Mouse (Mus musculus) 3T3-L1 (cell line): ENCODE data around the gene Ermap.

Experiments used
- DNase-seq: peaks from one replicate; pipeline ENCODE4 v3.0.0-alpha.2; 2015; ENCODE audit warnings: low read depth, low spot score

The Ermap gene

DNA sequence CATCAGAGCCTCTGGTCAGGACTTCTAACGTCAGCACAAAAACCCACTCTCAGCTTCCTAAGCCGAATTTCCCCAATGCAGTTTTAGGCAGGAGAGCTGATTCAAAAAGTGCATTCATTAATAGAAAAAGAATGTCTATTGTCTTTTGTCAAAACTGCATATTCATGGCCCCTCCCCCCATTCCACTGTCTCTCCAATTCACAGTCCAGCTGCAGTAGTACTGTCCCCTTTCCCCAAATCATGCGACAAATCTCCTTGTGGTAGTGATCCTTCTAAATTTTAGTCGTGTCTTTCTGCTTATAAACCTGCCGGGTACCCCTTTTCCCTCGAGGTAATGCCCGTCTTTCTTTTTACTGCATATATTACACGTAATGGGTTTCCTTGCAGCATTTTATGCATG lies 51.0 kb downstream of the Ermap start:
- DNase-seq: no peak

DNA sequence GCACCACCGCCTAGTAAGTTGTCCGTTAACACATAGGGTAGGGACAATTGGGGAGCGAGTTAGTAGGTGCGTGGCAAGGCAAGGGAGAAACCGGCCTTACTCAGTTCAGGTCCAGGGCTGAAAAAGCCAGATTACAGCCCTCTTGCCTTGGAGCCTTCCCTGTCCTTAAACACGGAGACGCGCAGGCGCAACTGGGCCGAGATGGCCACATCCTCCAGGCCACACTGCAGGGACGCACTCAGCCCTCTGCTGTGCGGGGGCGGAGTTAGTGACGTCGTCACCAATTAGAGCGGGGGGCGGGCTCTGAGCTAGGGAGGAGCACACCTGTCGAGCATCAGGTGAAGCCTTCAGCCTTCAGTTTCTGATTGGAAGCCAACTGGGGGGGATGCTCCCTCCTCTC lies 51.6 kb downstream of the Ermap start:
- DNase-seq: no peak

DNA sequence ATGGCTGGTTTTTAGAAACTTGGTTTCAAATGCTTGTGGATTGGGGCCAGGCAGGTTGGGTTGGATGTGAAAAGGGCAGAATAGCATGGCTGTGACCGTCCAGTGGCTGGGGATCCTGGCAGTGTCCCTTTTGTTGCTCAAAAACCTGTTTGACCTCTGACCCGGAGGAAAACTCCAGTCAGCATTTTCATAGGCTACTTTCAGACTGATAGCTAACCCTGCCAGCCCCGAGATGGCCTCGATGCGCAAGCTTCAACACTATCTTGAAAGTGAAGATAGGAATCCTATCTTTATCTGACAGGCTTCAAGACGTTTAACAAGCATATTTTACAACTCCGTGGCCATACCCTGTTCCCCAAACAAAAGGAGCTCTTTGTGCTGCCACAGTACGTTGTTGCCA lies 52.5 kb downstream of the Ermap start:
- no peak for DNase-seq

DNA sequence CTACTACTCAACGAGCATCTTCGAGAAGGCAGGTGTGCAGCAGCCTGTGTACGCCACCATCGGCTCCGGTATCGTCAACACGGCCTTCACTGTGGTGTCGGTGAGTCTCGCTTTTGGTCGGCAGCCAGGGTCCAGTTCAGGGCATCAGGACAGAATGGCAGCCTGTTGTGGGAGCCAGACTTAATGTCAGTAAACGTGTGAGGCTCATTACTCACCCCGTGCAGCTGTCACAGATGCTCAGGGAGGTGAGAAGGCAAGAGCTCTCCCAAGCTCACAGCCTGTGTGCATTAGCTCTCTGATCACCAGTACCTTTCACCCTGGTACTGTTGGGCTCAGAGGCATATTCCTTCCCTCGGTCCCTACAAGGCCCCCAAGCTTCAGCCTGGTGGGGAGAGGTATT lies 56.0 kb downstream of the Ermap start:
- DNase-seq: no peak

DNA sequence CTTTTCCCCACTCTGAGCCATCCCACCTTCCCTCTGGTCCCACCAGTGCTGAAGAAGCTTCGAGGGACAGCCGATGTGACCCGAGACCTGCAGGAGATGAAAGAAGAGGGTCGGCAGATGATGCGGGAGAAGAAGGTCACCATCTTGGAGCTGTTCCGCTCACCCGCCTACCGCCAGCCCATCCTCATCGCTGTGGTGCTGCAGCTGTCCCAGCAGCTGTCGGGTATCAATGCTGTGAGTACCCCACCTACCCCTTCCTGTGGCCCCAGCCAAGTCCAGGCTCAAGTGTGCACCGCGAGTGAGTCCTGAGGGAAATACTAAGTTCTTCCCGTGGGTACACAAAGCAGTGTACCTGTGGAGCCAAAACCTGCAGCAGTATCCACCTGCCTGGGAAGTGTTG lies 56.5 kb downstream of the Ermap start:
- no peak for DNase-seq

DNA sequence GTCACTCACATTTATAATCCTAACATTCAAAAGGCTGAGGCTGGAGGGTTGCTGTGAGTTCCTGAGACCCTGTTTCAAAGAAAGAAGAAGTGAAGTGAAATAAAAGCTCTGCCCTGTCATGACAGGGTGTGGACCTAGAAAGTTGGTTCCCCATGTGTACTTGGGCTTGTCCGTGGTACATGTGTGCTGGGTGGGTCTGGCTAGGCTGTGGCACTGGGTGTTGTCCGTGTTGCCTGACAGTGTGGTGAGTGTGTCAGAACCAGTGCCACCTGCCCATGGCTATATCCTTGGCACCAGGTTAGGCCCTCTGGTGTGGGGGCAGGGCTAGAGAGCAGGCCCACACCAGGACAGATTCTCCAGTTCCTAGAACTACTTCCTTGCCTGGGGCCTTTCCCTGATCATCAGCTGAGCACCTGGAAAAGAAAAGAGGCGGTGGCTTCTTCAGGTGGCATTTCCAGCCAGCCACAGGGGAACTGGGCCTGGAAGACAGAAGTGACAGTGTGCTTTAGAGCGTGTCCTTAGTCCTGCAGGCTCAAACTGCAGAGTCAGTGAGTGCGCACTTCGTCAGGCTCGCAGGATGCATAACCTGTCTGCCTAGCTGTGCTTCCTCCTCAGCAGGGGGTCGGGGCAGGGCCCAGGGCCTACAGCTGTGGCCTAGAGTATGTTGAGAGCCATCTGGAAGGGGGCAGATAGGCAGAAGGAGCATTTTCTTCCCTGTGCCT lies 58.5 kb downstream of the Ermap start:
- DNase-seq: no peak

DNA sequence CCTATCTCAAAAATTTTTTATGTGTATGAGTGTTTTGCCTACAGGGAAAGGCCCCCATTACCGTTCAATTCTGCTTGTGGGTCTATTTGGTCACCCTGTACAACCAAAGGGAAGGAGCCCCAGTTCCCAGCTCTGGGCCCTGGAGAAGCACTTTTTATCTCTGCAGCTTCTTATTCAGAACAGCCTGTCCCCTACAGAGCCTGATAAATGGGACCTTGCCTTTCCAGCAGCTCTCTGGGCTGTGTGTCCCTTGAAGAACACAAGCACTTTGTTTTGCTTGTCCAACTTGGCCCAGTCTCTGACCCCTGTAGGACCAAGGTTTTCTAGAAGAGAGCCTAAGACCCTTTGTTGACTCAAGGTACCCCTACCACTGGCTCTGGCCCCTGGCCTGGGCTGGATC lies 60.7 kb downstream of the Ermap start:
- DNase-seq: no peak

DNA sequence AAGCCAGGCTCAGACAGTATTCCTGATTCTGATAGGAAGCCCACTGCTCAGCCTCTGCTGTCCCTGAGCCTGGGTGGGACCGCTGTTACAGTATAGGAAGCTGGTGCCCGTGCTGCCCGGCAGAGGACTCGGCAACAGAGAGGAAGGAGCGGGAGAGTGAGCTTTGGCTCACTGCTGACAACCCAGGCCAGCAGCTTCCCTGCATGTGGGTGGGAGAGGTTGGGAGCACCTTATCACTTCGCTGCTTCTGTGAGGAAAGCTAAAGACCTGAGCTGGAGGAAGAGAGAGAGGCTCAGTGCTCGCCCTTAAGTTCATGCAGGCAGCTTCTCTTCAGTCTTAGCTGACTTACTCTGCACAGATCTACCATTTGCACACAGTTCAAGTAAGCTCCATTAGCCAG lies 61.3 kb downstream of the Ermap start:
- DNase-seq: no peak

DNA sequence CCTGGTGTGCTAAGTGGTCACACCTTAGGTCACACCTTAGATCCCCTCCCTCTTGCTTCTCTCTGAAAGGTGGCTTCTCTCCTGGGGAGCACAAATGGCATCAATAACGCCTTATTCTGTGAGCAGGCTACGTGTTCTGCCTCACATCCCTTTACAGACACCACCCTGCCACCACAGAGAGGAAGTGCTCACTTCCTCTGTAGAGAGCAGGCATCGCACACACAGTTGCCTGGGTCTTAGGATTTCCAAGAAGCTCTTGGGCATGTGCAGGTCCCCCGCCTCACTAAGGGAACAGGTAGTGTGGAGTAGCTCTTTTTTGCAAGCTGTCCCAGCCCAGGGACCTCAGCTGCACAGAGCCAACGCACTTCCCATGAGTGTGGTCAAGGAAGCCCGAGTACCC lies 62.6 kb downstream of the Ermap start:
- no peak for DNase-seq

DNA sequence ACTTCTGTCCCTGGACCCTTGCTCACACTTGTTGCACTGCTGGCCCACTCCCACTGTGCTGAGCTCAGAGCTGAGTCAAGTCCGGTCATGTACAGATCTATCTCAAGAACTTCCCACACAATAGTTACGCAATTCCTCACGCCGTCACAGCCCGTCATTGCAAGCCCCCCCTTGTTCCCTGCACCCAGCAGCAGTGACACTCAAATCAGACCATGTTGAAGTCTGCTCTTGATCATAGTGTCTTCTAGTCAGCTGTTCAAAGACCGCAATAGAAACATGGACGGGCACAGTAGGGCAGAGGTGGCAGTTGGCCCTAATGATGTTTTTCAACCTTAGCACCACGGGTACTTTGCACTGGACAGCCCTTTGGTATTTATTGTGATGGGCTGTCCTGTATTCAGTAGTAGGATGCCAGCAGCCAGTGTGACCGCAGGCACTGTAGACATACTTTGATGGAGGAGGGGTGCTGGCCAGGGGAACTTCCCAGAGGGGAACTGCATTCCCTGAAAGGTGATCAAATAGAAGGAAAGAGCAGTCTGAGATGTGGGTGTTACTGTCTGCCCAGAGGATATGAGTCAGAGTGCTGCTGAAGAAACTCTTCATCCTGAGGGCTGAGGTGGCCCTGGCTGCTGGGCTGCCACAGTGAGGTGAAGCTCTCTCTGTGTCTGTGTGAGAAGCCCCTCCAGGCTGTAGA lies 64.1 kb downstream of the Ermap start:
- peak; percentile 93 for DNase-seq
